Mouse (Mus musculus) 416B (cell line): ENCODE results near the gene Gpat3.
A peak's percentile ranks its signal among the peaks of the same experiment; 100 is the strongest.

Experiments used
- DNase-seq: peaks from one replicate; pipeline ENCODE4 v3.0.0; 2011; ENCODE audit warnings: low read depth

The Gpat3 gene

DNA sequence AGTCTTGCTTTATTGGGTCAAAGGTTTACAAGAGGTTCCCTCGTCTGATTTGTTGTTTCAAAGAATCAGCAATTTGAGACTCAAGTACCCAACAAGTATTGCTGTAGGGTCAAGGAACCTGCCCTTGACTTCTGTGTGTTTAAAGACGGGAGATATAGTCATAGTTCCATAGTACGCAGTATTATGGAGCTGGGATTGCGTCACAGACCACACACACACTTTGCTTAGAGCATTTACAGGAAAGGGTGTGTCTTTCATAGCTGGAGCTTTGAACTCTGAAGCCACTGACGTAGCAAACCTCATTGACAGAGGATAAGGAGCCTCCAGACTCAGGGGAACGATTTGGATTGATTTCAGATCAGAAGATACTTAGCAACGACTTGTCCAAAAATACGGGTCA is 70.9 kb downstream of the Gpat3 start:
- peak; percentile 90 for DNase-seq

DNA sequence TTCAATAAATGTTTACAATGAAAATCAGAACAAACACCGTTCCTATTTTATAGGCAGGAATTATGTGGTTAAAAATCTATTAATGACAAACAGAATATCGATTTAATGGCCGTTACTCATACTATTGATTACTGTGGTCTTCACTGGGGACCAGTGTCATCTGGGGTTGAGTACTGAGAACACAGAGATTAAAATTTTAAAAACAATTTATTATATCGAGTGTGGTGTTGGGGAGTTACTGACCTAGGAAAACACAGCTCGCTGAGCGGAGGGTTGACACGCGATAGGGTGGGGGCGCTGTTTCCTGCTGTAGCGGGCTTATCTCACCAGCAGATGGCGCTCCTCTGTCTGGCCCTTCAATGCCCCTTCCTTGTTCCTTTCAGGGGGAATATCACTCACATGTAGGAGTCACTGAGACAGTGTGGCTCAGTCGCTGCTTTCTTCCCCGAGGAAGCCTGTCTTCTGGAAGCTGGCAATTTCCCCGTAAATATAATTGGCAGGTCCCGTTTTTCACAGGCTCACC is 71.8 kb downstream of the Gpat3 start:
- peak; percentile 77 for DNase-seq

DNA sequence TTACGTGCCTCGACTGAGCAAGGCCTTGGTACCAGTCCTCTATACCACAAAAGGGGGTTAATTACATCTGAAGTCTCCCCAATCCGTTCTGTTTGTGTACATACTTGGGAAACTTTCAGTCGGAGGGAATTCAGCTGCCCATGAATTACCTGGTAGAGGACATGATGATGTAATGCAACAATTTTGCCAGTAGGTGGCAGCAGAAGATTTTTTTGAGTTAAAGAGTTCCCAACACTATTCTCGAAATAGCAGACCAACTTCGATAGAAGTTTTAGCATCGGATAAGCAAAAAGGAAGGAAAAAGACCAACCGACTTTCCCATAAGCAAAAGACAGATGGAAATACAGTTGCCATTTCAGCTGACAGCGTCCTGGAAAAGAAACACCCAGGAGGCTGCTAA is 73.6 kb downstream of the Gpat3 start:
- DNase-seq, result peak; percentile 74

DNA sequence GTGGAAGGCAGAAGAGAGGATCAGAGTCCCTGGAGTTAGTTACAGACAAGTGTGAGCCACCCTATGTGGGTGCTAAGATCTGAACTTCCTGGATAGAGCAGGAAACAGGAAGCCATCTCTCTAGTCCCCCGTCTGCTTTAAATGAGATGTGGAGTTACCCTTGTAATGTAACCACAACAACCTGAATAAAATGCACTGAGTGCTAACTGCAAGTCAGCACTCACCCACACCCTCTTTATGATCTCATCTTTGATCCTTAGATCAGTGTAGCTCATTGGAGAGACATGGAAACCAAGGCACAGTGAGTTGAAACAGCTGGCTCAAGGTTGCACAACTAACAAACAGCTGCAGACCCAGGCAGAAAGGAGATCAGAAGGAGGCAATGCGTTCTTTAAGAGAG is 84.2 kb downstream of the Gpat3 start:
- no peak for DNase-seq

DNA sequence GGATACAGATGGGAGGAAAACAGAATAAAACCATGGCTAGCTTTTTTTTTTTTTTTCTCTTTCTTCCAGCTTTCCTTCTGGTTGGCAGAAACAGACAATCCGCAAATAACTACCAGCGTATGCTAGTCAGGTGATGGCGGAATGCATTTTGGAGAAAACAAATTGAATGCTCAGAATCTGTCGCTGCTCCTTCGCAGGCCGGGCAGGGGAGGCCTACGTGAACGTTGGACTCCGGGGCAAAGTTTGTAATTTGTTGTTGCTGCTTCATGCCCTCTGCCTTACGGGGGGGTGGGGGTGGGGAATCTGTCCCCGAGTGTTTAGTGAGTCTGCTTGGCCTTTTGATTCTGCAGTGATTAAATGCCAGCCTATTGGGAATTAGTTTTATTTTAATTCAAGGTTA is 98.2 kb downstream of the Gpat3 start:
- DNase-seq, result no peak

DNA sequence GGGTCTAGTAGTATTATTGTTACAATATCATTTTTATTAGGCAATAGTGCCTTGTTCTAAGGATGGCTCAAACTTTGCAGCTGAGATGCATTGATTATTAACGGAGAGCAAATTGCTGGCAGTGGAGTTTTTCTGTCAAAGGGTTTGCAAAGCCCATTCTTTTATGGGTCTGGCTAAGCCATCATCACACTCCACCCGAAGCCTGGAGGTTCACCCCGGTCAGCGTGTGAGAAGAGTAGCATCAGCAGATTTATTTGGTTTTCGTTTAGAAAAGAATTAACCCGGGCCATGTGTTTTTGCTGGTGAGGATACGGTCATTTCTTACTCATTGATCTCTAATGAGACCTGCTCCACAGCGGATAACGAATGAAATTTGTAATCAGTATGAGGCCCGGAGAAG is 99.8 kb downstream of the Gpat3 start:
- DNase-seq, result no peak
